Mouse (Mus musculus) Patski (cell line): ENCODE measurements around the gene Afp. TPM values are rescaled to one million over a fixed set of nuclear protein-coding genes. Genes with fewer than 3 reads are reported as not detected.

Experiments
- ATAC-seq: fragments of 100-300 bp; one replicate; pipeline ENCODE4 v1.8.0; 2021
- CTCF ChIA-PET: fragments of 350-600 bp; sonication (Branson Sonifier 250); formaldehyde crosslinking; loops from one replicate; lab custom pipeline; 2022; ENCODE audit warnings: inconsistent platforms; lab: Charles Lee
- POLR2A ChIA-PET: fragments of 350-600 bp; sonication (Branson Sonifier 250); formaldehyde crosslinking; loops from one replicate; lab custom pipeline; 2022; ENCODE audit warnings: antibody characterized with exemption, inconsistent platforms; lab: Charles Lee
- DNase-seq: peaks from one replicate; pipeline ENCODE4 v3.0.0-alpha.2; 2011; ENCODE audit warnings: low read depth, low spot score
- H3K27me3 ChIP-seq: fragments of 371-371 bp; one replicate; pipeline ENCODE4 v1.5.1; 2021
- CTCF ChIP-seq: fragments of 100-300 bp; IDR thresholded peaks from one replicate; pipeline ENCODE4 v1.5.1; 2021
- in situ Hi-C: fragments of 300-500 bp; cut with MboI; formaldehyde crosslinking; loops from 3 replicates; pipeline ENCODE4 v1.11.1; 2018; ENCODE audit warnings: low pct_unique_long_range_greater_than_20kb, mixed read lengths
- polyA plus RNA-seq: library from polyadenylated mRNA; unstranded; gene quantifications from one replicate; pipeline ENCODE4 v1.2.3, GENCODE M21; 2021

Afp gene
- polyA plus RNA-seq, 1 experiment from 2014 or later, result not detected

DNA sequence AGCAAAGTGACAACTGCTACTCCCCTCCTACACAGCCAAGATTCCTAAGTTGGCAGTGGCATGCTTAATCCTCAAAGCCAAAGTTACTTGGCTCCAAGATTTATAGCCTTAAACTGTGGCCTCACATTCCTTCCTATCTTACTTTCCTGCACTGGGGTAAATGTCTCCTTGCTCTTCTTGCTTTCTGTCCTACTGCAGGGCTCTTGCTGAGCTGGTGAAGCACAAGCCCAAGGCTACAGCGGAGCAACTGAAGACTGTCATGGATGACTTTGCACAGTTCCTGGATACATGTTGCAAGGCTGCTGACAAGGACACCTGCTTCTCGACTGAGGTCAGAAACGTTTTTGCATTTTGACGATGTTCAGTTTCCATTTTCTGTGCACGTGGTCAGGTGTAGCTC is 16.2 kb upstream of the Afp start:
- ATAC-seq, result no peak
- in situ Hi-C loops, result no loop called here

DNA sequence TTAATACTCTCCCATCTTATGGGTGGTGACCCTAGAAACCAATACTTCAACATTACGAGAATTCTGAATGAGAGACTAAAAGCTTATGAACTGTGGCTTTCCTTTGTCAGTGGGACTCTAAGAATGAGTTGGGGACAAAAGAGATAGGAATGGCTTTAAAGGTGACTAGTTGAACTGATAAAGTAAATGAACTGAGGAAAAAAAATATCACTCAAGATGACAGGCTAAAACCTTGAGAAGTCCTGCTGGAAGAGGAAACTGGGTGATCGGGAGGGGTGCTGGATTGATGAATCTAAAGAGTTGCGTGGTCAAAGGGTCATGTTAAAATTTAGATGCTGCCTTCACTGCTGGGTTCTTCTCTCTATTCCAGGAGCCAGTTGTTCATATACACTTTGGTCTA is 13.8 kb upstream of the Afp start:
- ATAC-seq, result no peak
- POLR2A ChIA-PET, result no interaction called here

More for the DNA sequence above, 16.2 kb upstream of the Afp start:
- POLR2A ChIA-PET, result no interaction called here
- CTCF ChIA-PET, result interaction anchor here (1.0 kb wide), 1 partner anchor 271 kb away, joined by 3 read pairs; no protein-coding TSS in a partner anchor
- no peak for TF ChIP-seq CTCF
- DNase-seq, result no peak
- peaks cover 35% of the 10 kb centered on the region for H3K27me3 ChIP-seq

DNA sequence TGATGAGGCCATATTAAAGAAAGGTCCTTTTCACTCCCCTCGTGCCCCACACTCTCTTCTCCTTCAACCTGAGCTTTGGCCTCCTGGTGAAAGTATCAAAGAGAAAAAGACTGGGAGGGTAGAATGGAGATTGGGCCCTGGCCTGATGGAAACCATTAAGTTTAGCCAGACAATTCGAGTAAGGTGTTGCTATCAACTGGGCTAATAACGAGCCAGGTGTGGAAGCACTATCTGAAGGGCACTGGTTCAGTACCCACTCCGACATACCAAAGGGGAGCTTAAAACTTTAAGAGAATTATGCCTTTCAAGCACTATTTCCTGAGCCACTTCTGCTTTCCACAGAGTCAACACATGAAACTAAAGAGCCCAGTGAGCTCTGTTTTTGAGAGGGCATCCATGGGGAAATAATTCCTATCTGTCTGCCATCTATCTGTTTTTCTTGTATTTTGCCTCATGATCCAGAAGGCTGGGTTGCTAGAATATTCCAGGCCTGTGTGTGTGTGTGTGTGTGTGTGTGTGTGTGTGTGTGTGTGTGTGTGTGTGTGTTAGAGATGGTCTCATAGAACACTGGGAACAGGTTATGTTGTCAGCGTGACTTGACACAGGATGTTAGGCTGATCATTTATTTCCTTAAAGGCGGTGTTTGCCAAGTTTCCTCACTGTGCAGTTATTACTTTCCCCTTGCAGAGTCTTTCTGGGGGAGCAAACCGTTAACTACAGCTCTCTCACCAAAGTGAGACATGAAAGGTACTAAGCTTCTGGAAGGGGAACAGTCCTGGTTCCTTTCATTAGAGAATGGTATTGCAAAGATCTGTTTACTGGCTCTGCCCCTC is 13.0 kb upstream of the Afp start:
- peaks cover 21% of the 10 kb centered on the region for H3K27me3 ChIP-seq
- no peak for TF ChIP-seq CTCF
- no peak for ATAC-seq
- in situ Hi-C loops, result no loop called here
- ChIA-PET CTCF (interaction anchor here (0.8 to 2.7 kb wide), 3 partner anchors 16 to 275 kb away, joined by 3 to 10 read pairs (median 3); no protein-coding TSS in a partner anchor), POLR2A (no interaction called here)
- DNase-seq, result no peak

More for the DNA sequence above, 13.8 kb upstream of the Afp start:
- H3K27me3 ChIP-seq, result peaks cover 28% of the 10 kb centered on the region
- DNase-seq, result no peak
- no peak for TF ChIP-seq CTCF
- in situ Hi-C loops, result no loop called here
- CTCF ChIA-PET, result interaction anchor here (0.8 to 2.7 kb wide), 3 partner anchors 16 to 274 kb away, joined by 3 to 10 read pairs (median 3); no protein-coding TSS in a partner anchor

DNA sequence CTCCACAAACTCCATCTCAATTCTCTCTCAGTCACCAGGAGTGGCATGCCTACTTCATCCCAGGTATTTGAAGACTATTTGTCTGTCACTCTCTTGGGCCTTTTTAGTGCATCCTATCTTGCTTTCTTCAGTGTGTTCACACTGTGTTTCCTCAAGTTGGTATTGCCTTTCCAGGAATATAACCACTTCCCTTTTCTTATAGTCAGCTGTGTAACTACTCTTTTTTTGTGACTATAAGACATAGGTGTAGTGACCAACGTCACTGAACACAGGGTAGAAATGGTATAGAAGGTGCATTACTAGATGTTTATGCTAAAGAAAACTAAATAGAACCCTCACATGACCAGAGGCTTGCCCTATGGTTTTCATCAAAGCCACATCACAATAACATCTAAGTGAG is 11.7 kb upstream of the Afp start:
- in situ Hi-C loops, result no loop called here
- no peak for ATAC-seq
- ChIA-PET CTCF (interaction anchor here (2.7 kb wide), 1 partner anchor 21 kb away, joined by 10 read pairs; no protein-coding TSS in a partner anchor), POLR2A (no interaction called here)
- DNase-seq, result no peak
- peaks cover 22% of the 10 kb centered on the region for H3K27me3 ChIP-seq
- TF ChIP-seq CTCF, result no peak

DNA sequence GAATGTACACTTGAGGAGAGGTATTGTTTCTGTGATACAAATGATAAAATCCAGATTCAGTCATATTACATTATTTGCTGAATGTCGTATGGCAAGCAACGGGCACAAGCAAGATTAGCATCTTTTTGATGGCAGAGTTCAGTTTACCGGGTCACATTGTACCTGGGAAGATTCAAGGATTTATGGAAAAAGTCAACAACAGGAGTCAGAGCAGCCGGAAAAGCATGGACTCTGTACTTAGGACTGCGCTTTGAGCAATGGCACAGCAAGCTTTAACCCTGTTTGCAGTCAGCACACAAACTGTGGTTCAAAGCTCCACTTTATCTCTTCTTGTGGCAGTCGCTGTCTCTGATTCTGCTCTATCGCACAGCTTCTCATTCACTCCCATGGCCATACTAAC is 4.9 kb upstream of the Afp start:
- in situ Hi-C loops, result no loop called here
- POLR2A ChIA-PET, result no interaction called here
- peaks cover 27% of the 10 kb centered on the region for H3K27me3 ChIP-seq
- ATAC-seq (no peak), DNase-seq (no peak)
- CTCF ChIA-PET, result no interaction called here
- no peak for TF ChIP-seq CTCF

DNA sequence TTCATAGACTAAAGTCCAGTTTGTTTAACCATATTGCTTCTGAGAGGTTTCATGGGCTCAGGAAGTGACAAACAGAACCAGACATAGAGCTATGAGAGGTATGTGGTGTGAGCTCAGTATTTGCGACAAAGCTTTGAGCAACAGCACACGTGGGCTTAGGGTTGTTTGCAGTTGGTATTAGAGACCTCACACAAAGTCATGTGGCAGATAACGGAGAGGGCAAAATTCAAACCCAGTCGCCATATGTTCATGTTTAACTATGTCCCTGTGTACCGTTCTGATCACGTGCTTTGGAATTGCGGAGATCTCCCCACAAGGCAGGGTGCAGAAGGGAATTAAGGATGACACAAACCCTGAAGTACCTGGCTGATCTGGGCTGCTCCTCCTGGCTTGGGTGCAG is 2.2 kb upstream of the Afp start:
- ATAC-seq (no peak), DNase-seq (no peak)
- CTCF ChIA-PET, result interaction anchor here (2.0 kb wide), 1 partner anchor 13 kb away, joined by 8 read pairs; no protein-coding TSS in a partner anchor
- TF ChIP-seq CTCF, result no peak
- POLR2A ChIA-PET, result no interaction called here
- in situ Hi-C loops, result no loop called here
- H3K27me3 ChIP-seq, result peaks cover 35% of the 10 kb centered on the region

DNA sequence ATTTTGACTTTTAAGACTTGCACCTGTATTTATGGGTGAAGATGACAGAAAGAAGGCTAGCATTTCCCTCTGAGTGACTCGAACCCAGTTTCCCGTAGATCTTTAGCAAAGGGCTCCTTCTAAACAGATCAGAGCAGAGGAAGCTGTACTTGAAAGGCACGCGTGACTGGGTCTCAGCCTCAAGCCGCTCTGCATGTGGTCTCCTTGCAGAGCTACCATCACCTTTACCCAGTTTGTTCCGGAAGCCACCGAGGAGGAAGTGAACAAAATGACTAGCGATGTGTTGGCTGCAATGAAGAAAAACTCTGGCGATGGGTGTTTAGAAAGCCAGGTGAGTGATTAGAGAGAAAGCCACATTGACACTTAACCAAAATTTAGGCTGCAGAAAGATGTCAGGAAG is 1.9 kb downstream of the Afp start:
- no peak for DNase-seq
- ATAC-seq, result no peak
- ChIA-PET POLR2A (no interaction called here), CTCF (interaction anchor here (0.6 to 1.4 kb wide), 3 partner anchors 8 to 309 kb away, joined by 3 read pairs; no protein-coding TSS in a partner anchor)
- no peak for TF ChIP-seq CTCF
- in situ Hi-C loops, result no loop called here
- H3K27me3 ChIP-seq, result peaks cover 20% of the 10 kb centered on the region

DNA sequence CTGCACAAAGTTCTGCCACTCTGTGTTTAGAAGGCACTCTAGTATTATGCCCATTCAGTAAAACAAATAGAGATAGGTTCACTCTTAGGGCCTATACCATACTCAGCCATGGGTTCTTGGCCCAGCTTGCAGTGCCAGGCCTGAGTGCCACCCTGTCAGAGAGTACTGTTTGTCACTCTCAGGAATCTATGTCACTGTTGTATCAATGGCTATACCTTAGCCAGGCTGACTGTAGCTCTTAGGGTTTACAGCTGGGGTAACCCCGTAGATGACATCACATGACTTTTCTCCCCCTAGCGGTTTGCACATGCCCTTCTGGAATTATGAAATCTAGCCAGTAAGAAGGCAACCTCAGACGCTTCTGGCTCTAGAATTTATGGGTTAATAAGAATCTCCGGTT is 3.8 kb downstream of the Afp start:
- ChIA-PET POLR2A (no interaction called here), CTCF (no interaction called here)
- TF ChIP-seq CTCF, result no peak
- no peak for DNase-seq
- in situ Hi-C loops, result no loop called here
- H3K27me3 ChIP-seq, result peaks cover 24% of the 10 kb centered on the region
- no peak for ATAC-seq

DNA sequence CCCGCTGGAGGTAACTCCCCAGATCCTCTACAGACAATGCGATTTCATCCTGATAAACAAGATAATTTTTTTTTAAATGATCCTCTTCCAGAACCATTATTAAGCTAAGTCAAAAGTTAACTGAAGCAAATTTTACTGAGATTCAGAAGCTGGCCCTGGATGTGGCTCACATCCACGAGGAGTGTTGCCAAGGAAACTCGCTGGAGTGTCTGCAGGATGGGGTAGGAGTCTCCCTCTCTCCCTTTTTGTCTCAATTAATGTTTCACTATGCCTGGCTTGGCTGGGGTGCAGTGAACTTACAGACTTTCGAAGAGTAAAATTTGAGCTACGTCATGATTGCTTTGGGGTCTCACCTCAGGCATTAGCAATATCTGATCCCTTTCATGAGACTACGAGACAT is 9.0 kb downstream of the Afp start:
- no peak for TF ChIP-seq CTCF

DNA sequence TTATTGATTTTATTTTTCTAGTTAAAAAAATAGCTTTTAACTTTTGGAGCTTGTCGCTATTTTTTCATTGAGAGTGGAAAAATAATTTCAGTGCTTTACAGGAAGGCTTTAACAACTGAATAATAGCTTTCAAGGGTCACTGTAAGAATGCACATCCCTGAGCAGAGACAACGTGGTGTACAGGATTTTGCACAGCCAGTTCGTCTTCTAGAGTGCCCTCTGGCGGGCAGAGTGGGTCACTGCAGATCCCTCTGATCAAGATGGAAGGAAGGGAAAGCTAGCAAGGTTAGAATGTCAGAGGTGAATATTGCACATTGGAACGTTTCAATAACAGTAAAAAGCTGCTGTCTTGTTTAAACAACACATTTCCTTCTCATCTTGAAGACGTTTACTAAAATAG is 10.2 kb downstream of the Afp start:
- CTCF ChIA-PET, result interaction anchor here (0.6 to 6.0 kb wide), 35 partner anchors 8 to 303 kb away, joined by 3 to 29 read pairs (median 4); partner anchors contain the start of genes 5830473C10Rik, Afm and Afp

More for the DNA sequence above, 9.0 kb downstream of the Afp start:
- DNase-seq (no peak), ATAC-seq (no peak)
- in situ Hi-C loops, result loop anchor here (5.0 kb wide), 2 partner anchors 88 to 297 kb away; no protein-coding TSS in a partner anchor
- CTCF ChIA-PET, result interaction anchor here (1.1 to 6.0 kb wide), 9 partner anchors 15 to 302 kb away, joined by 3 to 29 read pairs (median 7); no protein-coding TSS in a partner anchor
- peaks cover 39% of the 10 kb centered on the region for H3K27me3 ChIP-seq
- POLR2A ChIA-PET, result interaction anchor here (1.1 to 1.3 kb wide), 2 partner anchors 33 to 132 kb away, joined by 3 to 4 read pairs; partner anchors contain the start of gene Gm9958

More for the DNA sequence above, 10.2 kb downstream of the Afp start:
- peak; percentile 89 for TF ChIP-seq CTCF
- POLR2A ChIA-PET, result interaction anchor here (1.1 to 1.3 kb wide), 2 partner anchors 35 to 134 kb away, joined by 3 to 4 read pairs; partner anchors contain the start of gene Gm9958
- in situ Hi-C loops, result loop anchor here (5.0 kb wide), 1 partner anchor 152 kb away; no protein-coding TSS in a partner anchor
- peaks cover 39% of the 10 kb centered on the region for H3K27me3 ChIP-seq
- ATAC-seq, result no peak
- DNase-seq, result peak; percentile 10
